Mouse (Mus musculus) ES-E14 (cell line): ENCODE measurements around the gene Npas2.

Experiments
- ZC3H11A ChIP-seq: IDR thresholded peaks from 2 replicates; pipeline ENCODE4 v1.6.1; 2012; ENCODE audit warnings: low read depth, mild to moderate bottlenecking, inconsistent platforms, low read length, borderline replicate concordance
- ZNF384 ChIP-seq: IDR thresholded peaks from 2 replicates; pipeline ENCODE4 v1.6.1; 2012; ENCODE audit warnings: low read depth, low read length, inconsistent platforms

GRCm38 (mm10) chr1:39300243-39300642, 106.7 kb downstream of the Npas2 start:
- TF ChIP-seq ZNF384: no peak
- no peak for TF ChIP-seq ZC3H11A
